Mouse (Mus musculus) urinary bladder, adult 2 months (tissue): ENCODE measurements around the gene Hoxd3. TPM values are rescaled to one million over a fixed set of nuclear protein-coding genes. Genes with fewer than 3 reads are reported as not detected.
A peak's percentile ranks its signal among the peaks of the same experiment; 100 is the strongest.

Experiments
- DNase-seq: peaks from one replicate; pipeline ENCODE4 v3.0.0; 2022; ENCODE audit warnings: low spot score
- polyA plus RNA-seq: library from polyadenylated mRNA; depleted of rRNA; stranded (reverse); fragments of >200 nt; gene quantifications from 2 replicates; pipeline ENCODE4 v1.2.3, GENCODE M21; 2012; rRNA removed

Gene Hoxd3
- 2.6 and 2.7 TPM in 2 replicates for polyA plus RNA-seq

DNA sequence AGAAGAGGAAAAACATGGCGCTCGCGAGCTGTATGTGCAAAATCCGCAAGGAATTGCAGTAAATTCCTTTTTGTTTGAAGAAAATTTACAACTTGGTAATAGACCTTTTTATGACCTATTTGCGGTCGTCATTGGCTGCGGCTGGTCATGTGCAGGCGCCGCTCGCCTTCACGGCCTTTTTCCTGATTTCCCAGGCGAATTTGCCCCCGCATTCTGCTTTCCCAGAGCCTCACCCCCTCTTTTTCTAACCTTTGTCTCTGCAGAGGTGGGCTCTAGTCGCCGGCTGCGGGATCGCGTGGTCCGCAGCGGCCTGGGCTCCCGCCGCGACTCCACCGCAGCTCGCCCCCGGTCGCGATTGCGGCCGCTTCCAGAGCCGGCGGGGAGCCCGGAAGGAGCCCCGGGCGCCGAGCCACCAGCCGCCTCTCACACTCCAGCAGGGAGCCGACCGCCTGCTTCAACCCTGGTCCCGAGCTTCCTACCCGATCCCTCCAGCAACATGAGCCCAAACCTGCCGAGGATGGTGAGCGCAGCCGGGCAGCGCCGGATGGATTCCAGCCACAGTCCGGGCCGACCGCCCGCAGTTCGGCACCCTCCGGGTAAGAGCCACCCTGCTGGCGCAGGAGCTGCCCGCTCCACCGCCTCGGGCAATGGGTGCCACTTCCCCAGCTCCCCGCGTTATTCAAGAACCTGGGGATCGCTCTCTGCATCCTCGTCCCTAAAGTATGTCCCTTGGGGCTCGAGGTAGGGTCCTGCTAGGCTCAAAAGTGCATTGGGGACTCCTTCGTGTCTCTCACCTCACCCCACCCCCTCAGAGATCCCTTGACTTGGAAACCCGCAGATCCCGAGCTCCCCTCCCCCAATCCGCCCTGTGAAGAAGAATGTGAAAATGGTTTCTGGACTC, at the start of gene Hoxd3, which contains the start of gene Hoxd4:
Hoxd3 (plus strand) TSS at position 207 of the 901 bp plus-strand sequence.
Hoxd4 (plus strand) TSS at position 209 of the 901 bp plus-strand sequence.
- peak; percentile 74 for DNase-seq

DNA sequence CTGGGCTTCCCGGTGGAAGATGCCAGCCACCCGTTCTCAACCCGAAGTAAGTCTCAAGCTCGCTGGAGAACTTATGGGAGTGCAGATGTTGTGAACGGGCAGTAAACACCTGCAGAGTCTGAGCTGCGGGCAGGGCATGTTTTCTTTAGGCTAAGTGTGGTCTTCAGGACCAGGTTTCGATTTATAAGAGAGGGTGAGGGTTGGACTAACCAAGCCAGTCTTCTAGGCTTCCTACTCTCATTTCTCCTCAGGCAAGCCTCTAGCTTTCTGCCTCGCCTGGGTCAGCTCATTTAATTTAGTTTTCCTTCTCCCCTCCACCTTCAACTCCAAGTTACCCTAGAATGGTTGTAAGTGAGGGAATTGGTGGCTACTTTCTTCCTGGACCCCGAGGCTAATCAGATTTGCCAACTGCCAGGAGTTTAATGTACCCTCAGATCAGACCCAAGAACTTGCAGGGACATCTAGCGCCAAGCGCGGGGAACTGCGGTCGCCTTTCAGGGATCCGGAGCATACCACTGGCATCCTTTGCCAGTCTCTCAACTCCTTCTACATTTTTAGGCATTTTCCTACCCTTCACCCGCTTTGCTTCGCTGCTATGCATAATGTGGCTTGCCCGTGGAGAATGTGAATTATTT, 48.3 kb upstream of the Hoxd3 start:
- no peak for DNase-seq

DNA sequence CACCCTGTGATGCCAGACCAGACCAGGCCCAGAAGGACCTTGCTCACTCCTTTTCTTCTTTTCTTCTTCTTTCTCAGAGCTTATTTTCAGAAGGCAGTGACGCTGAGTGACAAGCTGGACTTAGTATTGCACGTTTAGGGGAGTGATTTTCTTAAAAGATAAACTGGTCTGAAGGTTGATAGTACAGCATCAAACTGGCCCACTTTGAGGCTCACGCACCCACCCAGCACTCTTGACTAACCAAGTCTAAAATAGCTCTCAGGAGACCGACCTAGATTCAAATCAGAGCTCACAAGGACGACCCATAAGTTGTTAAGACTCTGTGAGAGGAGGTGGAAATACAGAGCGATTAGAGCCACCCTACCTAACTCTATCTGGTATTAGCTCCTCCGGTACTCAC, 45.3 kb upstream of the Hoxd3 start:
- DNase-seq: no peak

DNA sequence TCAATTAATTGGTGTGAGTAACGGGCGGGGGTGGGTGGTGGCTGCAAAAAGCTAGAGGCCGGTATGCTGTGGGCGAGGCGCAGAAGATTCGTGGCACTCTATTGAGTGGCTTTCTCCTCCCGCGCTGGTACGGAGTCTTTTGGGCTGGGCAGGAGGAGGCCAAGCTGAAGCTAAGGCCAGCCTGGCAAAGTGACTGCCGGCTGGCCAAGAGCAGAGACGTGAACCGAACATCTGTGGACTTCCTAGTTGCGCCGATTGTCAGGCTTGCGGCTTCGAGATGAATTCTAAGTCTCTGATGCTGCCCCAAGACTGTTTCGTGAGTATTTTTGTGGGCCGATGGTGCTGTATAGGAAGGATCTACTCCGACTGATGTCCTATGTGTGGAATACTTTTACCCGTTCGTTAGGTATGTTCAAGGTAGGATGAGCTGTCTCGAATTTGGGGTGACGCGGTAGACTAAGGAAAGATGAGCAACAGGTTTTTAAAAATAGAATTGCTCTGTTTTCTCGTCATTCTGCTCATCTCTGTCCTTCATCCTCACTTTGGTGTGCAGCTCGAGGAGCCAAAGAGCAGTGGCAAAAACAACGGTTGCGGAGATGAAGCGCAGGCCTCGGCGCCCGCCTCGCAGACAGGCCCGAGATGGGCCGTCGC, 44.4 kb upstream of the Hoxd3 start:
- no peak for DNase-seq

DNA sequence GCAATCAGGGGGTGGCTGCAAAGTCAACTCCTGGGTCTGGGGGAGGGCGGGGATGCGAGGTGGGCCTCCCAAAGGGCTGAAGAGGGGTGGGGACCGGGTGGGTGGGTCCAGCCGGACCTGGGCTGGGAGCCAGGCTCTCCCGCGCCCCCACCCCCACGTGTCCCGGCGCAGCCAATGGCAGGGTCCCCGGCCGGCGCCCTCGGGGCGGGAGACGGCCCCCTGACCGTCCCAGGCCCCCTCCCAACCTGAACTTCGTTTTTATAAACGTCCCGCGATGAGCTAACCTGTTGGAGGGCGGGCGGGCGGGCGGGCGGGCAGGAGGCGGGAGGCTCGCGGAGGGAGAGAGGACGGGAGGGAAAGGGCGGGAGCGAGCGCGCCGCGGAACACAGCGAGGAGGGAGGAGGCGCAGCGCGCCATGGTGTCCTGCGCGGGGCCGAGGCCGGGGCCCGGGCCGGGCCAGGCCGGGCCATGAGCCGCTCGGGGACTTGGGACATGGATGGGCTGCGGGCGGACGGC, 43.8 kb upstream of the Hoxd3 start, which contains the start of gene Hoxd13:
Hoxd13 (plus strand) TSS at position 469 of the 516 bp plus-strand sequence.
- no peak for DNase-seq

DNA sequence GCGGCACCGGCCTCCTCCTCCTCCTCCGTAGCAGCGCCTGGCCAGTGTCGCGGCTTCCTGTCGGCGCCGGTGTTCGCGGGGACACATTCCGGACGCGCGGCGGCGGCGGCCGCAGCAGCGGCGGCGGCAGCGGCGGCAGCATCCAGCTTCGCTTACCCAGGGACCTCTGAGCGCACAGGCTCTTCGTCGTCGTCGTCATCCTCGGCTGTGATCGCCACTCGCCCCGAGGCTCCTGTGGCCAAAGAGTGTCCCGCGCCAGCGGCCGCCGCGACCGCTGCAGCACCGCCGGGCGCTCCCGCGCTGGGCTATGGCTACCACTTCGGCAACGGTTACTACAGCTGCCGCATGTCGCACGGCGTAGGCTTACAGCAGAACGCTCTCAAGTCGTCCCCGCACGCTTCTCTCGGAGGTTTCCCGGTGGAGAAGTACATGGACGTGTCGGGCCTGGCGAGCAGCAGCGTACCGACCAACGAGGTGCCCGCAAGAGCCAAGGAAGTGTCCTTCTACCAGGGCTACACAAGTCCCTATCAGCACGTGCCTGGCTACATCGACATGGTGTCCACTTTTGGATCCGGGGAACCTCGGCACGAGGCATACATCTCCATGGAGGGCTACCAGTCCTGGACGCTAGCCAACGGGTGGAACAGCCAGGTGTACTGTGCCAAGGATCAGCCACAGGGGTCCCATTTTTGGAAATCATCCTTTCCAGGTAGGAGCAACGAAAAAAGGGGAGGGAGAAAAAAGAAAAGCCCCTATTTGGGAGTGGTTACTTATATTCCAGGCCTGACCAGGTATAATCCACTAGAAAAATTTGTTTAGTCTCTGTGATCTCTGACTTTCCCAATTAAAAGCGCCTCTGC, 43.1 kb upstream of the Hoxd3 start:
- DNase-seq: no peak

DNA sequence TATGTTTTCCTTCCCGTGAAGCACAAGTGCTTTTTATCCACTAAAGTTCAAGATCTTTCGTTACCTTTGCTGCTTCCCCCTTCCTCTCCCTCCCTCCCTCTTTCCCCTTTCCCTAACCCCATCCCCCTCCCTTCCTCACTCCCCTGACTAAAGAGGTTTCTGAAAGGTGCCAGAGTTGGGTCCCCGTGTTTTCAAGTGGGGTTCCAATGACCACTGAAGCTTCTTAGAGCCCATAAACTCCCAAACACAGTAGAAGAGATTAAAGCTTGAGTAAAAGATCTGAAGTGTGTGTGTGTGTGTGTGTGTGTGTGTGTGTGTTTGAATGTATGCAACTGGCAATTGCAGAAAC, 42.5 kb upstream of the Hoxd3 start:
- DNase-seq: no peak

DNA sequence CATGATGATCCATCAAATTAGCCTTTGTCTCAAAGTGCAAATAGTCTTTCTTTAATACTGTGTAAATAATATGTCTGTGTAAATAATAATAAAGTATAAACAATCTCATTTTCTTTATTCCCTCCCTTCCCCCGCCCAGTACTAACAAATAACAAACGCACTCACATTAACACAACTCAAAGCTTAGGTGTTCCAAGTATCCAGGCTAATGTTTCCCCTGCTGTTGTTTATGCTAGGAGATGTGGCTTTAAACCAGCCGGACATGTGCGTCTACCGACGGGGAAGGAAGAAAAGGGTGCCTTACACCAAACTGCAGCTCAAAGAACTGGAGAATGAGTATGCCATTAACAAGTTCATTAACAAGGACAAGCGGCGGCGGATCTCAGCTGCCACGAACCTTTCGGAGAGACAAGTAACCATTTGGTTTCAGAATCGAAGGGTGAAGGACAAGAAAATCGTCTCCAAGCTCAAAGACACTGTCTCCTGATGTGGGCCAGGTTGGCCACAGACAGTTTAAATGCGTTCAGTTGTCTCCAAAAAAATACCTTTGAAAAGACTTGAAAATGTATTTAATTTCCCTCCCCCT, 42.0 kb upstream of the Hoxd3 start:
- DNase-seq: no peak

DNA sequence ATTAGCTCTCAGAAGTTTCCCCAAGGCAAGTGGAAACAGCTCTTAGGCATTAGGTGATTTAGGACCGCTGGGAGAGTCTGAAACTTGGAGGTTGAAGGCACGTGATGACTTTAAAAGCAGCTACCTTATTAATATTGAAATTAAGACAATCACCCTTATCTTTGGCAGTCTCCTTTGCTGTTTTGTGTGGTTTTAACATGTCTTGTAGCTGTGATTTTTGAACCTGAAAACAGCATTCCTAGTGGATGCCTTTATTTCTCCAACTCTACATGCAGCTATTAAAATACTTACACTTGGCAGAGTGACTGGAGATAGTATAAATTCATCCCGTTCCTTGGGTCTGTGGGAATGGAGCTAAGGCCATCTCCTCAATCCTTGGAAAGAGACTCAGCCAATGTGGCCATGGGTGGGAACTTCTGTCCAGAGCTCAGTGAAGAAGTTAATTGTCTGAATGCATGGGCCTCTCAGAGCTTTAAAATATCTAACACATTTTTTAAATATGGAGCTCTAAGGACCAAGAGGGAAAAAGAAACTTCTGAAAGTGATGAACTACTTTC, 41.0 kb upstream of the Hoxd3 start:
- DNase-seq: no peak

DNA sequence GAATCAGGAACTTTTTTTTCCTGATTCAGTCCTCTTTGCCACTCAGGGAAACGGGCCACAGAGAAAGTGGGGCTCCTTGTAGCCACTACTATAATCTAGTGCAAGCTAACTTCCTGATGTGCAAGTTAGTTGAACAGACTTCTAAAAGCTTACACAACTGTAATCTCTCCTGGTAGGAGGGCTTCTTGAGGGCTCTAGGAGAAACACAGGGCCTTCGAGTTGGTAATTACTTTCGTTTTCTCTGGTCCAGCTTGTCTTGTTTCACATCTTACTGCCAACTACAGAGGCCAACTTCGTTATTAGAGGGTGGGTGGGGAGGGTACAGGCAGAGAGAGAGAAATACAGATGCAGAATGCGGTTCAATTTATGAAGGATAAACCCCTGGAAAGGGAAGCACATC, 39.9 kb upstream of the Hoxd3 start:
- no peak for DNase-seq

DNA sequence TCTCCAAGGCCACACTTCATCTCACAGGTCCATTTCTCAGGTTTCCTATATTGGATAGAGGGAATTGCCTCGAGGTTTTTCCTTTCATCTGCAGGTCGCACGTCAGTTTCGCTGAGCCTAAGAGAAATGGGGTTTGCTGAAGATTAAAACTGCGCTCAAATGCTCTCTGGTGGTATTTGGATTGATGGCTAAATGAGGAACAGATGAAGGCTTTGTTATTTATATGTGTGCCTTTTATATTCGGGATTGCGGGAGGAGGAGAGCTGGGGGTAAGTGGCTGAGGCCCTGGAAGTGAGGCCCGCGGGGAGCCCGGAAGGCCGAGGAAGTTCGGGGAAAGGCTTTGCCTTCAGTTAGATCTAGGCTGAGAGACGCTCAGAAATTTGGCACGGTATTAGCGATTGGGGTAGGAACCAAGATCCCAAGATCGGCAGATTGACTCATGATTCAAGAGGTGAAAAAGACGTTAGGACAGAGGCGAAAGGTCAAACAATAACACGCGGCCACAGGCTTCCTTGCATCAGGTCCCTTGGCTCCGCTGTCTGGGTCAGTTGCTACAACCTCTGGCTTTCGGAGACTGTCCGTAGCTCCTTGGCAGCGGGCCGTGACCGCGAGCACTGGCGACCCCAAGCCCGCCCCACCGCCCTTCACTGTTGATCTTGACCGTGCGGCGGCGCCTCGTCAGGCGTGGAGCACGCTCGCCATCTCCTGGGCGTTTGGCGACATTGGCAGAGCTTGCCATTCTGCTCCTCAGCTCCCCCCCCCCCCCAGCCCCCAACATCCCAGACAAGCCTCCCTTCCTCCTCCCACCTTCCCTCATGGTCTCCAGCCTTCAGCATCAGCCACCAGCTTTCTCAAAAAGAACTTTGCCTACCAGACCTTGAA, 39.0 kb upstream of the Hoxd3 start:
- peak; percentile 51 for DNase-seq

DNA sequence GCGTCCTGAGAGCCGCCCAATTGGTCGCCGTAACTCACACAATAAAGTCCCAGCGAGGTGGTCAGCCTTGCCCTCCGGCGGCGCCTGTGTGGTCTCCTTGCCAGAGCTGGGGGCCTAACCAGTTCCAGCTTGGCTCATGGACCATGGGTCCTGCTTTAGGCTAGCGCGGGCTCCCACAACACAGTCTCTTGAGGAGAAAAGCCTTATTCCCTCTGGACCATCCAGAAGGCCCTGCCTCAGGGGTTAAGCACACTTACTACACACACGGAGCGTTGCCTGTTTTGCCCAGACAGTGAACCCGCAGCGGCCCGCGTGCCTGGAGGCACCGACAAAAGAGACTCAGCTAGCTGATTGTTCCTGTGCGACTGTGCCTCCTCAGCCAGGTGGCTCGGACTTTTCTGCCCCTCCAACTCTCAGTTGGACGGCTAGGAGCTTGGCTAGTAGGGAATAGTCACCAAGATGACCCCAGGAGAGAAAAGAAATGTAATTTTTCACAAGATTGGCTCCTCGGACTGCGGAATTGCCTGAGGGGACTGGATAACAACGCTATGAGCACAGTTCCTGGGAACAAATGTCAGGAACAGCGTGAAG, 37.8 kb upstream of the Hoxd3 start:
- no peak for DNase-seq

DNA sequence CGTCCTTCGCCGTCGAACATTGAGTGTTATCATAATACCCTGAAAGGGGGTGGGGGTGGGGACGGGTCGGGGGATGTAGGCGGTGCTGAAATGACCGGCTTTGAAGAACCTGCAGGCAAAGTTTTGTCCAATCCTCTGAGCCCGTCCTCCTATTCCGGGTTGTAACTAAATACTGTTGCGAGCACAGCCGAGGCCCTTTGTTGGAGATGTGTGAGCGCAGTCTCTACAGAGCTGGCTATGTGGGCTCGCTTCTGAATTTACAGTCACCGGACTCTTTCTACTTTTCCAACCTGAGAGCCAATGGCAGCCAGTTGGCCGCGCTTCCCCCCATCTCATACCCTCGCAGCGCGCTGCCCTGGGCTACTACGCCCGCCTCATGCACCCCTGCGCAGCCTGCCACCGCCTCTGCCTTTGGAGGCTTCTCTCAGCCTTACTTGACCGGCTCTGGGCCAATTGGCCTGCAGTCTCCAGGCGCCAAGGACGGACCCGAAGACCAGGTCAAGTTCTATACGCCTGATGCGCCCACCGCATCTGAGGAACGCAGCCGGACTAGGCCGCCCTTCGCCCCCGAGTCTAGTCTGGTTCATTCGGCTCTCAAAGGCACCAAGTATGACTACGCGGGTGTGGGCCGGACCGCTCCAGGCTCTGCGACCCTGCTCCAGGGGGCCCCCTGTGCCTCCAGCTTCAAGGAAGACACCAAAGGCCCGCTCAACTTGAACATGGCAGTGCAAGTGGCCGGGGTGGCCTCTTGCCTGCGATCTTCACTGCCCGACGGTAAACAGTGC, 36.7 kb upstream of the Hoxd3 start, which contains the start of gene Hoxd12:
Hoxd12 (plus strand) TSS at position 133 of the 785 bp plus-strand sequence.
- DNase-seq: no peak

DNA sequence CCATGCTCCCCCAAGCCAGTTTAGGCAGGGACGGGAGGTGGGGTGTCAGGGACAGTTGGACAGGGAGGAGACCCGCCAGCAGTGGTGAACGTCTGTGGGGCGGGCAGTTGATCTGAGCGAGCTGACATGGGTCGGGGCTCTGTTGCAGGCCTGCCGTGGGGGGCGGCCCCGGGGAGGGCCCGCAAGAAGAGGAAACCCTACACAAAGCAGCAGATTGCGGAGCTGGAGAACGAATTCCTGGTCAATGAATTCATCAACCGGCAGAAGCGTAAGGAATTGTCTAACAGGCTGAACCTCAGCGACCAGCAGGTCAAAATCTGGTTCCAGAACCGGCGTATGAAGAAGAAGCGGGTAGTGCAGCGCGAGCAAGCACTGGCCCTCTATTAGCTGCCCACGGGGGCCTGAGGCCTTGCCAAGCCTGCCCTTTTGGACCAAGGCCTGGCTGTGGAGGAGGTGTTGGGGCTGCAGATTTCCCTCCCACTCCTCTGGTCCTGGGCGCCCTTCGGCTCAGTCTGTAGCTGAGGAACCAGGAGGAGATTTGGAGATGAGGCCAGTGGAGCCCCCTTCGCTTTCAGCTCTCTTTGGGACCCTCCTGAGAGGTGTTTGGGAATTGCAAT, 36.0 kb upstream of the Hoxd3 start:
- no peak for DNase-seq

DNA sequence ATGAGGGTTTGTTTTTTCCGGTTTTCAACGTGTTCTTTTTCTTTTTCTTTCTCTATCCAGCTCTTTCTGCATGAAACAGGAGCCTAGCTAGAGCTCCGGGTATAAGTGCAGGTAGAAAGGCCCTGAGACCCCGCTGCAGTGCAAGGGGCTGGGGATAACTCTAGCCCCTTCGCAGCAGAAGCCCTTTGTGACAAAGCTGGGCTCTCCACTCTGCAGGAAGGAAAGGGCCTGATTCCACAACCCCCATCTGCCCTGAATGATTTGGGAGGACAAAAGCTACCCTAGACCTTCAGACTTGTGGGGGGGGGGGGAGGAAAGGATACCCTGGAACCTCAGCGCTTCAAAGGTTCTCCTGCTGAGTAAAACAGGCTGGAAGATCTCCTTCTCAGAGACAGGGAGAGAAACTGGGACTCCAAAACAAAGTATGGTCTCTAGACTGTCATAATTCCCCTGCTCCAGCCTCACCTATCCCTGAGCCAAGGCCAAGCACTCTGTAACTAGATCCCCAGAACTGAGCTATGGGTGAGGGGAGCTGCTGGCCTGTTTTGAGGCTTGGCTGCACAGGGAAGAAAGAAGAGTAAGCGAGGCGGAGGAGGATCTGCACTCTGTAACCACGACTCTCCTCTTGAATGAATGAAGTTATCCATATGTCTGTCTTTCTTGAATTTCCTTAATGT, 35.2 kb upstream of the Hoxd3 start:
- no peak for DNase-seq

DNA sequence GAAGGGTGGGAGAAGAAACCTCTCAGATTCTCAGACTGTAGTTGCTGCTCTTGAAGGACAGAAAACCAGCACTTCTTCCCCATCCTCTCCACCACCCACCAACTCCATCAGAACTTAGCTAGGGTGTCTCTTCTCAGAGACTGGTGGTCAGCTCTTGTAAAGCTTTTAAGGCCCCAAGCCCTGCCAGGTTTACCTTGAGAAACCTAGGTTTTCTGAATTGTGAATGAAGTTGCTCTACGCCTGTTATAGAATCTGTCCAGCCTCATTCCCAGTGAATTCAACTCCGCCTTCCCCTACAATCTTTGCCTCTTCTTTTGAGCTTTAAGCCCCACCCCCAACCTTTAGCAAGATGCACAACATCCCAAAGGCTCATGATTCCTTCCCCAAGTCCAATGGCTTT, 34.6 kb upstream of the Hoxd3 start:
- DNase-seq: no peak

DNA sequence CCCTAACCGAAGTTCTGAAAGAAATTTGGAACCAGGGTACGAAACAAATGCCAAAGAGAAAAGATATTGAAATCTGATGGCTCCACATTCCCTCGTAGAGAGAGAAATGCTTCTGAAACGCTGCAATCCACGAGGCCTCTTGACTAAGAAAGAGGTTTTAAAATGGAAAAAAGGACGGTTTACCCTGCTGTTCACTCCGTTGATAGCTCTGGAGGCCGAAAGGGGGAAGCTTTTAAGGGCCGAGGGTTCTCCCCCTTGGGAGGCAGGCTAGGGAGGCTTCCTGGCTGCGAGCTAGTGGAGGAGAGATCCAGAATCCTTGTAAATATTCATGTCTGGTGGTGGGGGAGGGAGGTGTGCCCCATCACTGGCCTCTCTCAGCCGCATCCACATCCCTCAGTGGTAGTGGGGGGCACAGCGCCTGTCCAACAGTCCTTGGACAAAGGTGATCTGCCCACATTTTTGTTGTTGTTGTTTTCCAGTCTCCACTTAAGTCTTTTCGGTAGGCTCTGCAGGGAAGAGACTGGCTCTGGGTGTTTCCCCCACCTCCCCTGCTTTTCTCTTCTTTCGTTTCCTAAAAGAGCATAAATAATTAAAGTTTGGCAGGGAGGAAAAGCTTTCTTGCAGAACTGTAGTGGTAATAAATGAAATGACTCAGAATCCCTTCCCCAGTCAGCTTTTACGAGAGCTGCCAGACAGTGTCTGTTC, 32.7 kb upstream of the Hoxd3 start, which contains the start of gene Hoxd11:
Hoxd11 (plus strand) TSS at position 667 of the 705 bp plus-strand sequence.
- DNase-seq: no peak
